Mouse (Mus musculus) spleen, adult 2 months (tissue): ENCODE data around the gene Alcam.

Experiments used
- CTCF ChIP-seq: fragments of 200-500 bp; IDR thresholded peaks from 2 replicates; pipeline ENCODE4 v1.5.1; 2011; ENCODE audit warnings: mild to moderate bottlenecking, inconsistent platforms; ENCODE audit not compliant: insufficient read depth, insufficient read length, insufficient replicate concordance; ENCODE audit errors: extremely low read depth
- POLR2A ChIP-seq: fragments of 200-500 bp; IDR thresholded peaks from 2 replicates; pipeline ENCODE4 v1.6.1; 2011; ENCODE audit warnings: low read depth, low read length, inconsistent platforms

DNA sequence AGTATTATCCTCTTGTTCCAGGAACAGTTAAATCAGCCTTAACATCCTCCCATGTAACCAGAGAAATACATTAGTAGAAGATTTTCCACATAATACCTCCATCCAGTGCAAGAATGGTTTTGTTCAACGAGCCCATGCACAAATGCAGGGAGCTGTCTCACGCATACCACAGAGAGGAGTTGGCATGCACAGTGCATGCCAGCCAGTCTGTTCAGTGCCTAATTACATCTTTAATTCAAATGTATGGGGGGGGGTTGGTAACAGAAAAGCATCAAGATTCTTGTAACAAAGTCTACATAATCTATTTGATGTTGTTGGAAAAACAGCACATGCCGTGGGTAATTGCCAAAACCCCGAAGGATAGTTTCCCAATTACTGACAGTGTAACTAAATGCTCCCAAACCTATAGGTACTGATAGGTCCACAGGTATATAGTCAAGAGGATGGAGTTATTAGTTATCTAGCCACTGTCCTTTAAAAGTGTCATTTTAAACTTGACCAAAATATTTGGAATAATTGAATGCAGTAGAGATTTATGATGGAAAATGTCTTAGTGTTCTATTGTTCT, 89.8 kb downstream of the Alcam start:
- no peak for TF ChIP-seq CTCF
- no peak for TF ChIP-seq POLR2A
